Mouse (Mus musculus) urinary bladder, postnatal 25 days (tissue): Measurements from ENCODE around the gene Zmat5.
A peak's percentile ranks its signal among the peaks of the same experiment; 100 is the strongest.

ENCODE experiments used
- DNase-seq: peaks from one replicate; pipeline ENCODE4 v3.0.0; 2022; ENCODE audit warnings: low spot score

Gene Zmat5

GRCm38 (mm10) chr11:4704072-4704964 is at the start of gene Zmat5, which contains the start of gene Uqcr10:
Gene Zmat5, plus strand, starts transcription at chr11:4704678.
Gene Uqcr10, minus strand, starts transcription at chr11:4704342.
- peak; percentile 91 for DNase-seq

- no peak for DNase-seq
Observed at GRCm38 (mm10) chr11:4659818-4660217, 44.7 kb upstream of the Zmat5 start.

- DNase-seq: no peak
Observed at GRCm38 (mm10) chr11:4660309-4661025, 44.0 kb upstream of the Zmat5 start.

GRCm38 (mm10) chr11:4661324-4661723 is 43.2 kb upstream of the Zmat5 start:
- no peak for DNase-seq

- no peak for DNase-seq
Observed at GRCm38 (mm10) chr11:4661871-4662495, 42.5 kb upstream of the Zmat5 start.

- no peak for DNase-seq
Observed at GRCm38 (mm10) chr11:4662496-4662878, 42.0 kb upstream of the Zmat5 start.

GRCm38 (mm10) chr11:4671736-4672135 is 32.7 kb upstream of the Zmat5 start:
- no peak for DNase-seq

- DNase-seq: no peak
Observed at GRCm38 (mm10) chr11:4674593-4674992, 29.9 kb upstream of the Zmat5 start.

GRCm38 (mm10) chr11:4675126-4675562 is 29.3 kb upstream of the Zmat5 start:
- DNase-seq: no peak

GRCm38 (mm10) chr11:4675693-4676092 is 28.8 kb upstream of the Zmat5 start:
- no peak for DNase-seq

- no peak for DNase-seq
Observed at GRCm38 (mm10) chr11:4677250-4677872, 27.1 kb upstream of the Zmat5 start.

GRCm38 (mm10) chr11:4678700-4679440 is 25.6 kb upstream of the Zmat5 start:
- DNase-seq: no peak

- no peak for DNase-seq
Observed at GRCm38 (mm10) chr11:4679441-4679832, 25.0 kb upstream of the Zmat5 start.

- no peak for DNase-seq
Observed at GRCm38 (mm10) chr11:4680126-4680525, 24.4 kb upstream of the Zmat5 start.

- DNase-seq: no peak
Observed at GRCm38 (mm10) chr11:4683516-4683915, 21.0 kb upstream of the Zmat5 start.

GRCm38 (mm10) chr11:4684186-4684585 is 20.3 kb upstream of the Zmat5 start:
- DNase-seq: no peak

GRCm38 (mm10) chr11:4685071-4685470 is 19.4 kb upstream of the Zmat5 start:
- DNase-seq: no peak

GRCm38 (mm10) chr11:4685510-4685909 is 19.0 kb upstream of the Zmat5 start:
- DNase-seq: no peak

GRCm38 (mm10) chr11:4687027-4687426 is 17.5 kb upstream of the Zmat5 start:
- no peak for DNase-seq

- no peak for DNase-seq
Observed at GRCm38 (mm10) chr11:4687874-4688273, 16.6 kb upstream of the Zmat5 start.

GRCm38 (mm10) chr11:4688632-4689380 is 15.7 kb upstream of the Zmat5 start:
- DNase-seq: no peak
